Mouse (Mus musculus): Measurements from ENCODE around the gene Slc25a28.

Slc25a28 gene

GRCm38 (mm10) chr19:43674730-43675524, at the start of gene Slc25a28:
TSS of gene Slc25a28 (minus strand) at chr19:43674881.
- DNase-seq, result peak; percentile 99 to 100

GRCm38 (mm10) chr19:43724194-43724593, 49.5 kb upstream of the Slc25a28 start:
- no peak for DNase-seq

- DNase-seq, result no peak
These were observed 48.8 kb upstream of the Slc25a28 start for GRCm38 (mm10) chr19:43723501-43723900.

DNA sequence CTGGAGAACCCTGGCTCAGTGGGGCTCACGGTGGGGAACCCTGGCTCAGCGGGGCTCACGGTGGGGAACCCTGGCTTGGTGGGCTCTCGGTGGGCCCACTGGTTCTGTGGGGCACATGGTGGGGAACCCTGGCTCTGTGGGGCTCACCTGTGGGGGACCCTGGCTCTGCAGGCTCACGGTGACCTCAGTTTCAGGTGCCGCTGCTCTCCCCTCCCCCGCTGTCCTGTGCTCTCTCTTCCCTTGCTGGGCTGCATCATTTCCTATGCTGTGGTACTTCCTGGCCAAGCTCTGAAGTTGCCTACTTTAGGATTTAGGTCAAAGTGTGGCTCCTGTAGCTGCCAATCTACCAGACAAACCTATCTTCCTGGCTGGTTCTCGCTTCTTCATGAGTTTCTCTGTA, 48.2 kb upstream of the Slc25a28 start:
- DNase-seq, result no peak

- DNase-seq, result no peak
These were observed 45.4 kb upstream of the Slc25a28 start for GRCm38 (mm10) chr19:43720061-43720460.

- DNase-seq, result peak in 1 of 2 experiments; percentile 46
These were observed 37.3 kb upstream of the Slc25a28 start for GRCm38 (mm10) chr19:43711971-43712370.

DNA sequence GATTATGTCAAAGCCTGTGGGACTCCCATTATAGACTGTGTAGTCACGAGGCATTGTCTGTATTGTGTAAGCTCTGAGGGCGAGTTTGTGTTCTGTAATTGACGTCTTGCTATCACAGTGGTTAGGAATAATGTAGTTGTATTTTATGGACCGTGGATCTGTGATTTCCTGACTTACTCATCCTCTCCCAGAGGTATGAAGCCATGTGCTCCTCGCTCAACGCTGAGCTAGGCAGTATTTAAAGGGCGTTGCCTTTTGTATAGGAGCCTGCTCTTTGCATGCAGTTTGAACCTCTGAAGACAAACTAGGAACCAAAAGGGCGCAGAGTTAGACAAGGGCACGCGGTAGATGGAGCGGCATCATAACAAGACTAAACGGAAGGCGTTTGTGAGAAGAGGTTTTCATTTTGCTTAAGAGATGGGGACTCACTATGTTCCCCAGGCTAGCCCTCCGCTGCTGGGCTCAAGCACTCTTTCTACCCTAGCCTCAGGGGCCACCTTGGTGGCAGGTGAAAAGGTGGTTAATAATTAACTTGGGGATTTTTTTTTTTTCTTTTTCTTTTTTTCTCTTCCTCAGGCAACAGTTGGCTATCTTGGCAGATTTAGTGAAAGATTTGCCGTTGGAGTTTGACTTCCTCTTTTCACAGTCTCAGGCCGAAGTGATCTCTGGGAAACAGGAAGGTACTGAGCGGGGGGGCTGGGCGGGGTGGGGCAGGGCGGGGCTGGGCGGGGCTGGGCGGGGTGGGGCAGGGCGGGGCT, 36.7 kb upstream of the Slc25a28 start:
- DNase-seq, result peak in 1 of 2 experiments; percentile 48

DNA sequence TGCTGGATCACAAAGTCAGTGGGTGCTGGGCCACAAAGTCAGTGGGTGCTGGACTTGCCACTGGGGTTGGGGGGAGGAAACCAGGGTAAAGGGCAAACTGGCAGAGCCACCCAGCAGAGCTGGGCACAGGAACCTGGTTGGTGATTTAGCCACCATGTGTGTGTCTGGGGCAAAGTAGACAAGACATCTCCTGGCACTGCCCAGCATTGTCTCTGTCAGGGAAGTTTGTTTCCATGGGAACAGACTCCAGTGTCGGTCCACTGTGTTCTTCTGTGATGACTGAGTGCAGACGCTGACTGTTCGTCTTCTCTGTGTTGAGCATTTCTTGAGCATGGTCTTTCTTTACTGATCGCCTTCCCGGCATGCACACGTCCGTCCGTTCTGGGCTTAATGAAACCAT, 34.6 kb upstream of the Slc25a28 start:
- peak in 1 of 2 experiments; percentile 61 for DNase-seq

DNA sequence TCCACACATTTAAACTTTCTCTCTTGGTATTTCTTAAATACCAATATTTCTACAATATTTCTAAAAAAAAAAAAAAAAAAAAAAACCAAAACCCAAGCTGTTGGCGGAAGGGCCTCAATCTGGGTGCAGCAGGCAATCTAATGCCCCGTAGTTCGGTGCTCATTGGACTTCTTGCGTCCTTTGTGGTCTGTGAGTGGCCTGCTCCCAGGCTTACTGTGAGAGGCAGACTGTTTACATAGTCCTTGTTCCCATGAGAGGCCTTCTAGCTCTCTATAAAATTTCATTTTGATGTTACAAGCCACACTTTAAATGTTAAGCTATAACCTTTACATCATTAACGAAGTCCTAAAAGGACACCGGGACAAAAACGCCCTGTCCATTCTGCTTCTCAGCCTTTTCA, 33.5 kb upstream of the Slc25a28 start:
- DNase-seq, result no peak

DNA sequence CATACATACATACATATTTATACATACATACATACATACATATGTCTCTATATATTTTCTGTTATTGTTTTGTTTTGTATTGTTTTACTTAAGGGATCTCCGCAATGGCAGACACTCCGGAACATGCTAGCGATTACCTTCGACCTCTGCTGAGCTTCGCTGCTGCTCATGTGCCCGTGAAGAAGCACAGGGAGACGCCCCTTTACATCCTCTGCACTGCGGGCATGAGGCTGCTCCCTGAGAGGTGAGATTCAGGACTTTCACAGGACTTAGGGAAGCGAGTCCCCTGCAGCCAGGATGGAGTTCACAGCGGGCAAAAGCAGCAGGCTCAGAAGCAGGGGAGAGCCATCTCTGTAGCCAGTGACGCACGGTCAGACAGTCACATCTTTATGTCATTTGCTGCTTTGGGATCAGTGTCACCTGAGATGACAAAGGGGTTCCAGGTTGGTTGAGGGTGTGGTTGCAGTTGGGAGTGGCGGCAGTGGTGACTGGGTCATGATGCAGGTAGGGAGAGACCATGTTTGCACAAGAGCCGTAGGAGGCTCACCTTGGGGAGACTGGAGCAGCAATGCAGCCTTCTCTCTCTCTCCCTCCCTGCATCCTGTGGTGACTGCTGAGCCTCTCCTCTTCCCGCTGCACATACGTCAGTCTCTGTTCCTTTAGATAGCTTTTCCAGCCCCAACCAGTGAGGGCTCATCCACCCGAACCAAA, 30.3 kb upstream of the Slc25a28 start:
- peak in 1 of 2 experiments; percentile 62 for DNase-seq

DNA sequence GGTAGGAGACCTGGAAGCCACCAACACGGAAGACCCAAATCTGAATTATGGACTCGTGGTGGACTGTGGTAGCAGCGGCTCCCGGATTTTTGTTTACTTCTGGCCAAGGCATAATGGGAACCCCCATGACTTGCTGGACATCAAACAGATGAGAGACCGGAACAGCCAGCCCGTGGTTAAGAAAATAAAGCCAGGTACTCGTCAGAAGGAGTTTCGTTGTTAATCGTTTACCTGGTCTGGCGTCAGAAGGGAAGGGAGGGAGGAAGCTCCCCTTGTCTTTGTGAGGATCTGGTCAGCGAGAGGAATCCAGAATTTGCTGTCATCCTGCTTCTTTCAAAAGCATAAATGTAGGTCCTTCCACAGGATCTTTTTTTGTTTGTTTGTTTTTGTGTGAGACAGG, 29.5 kb upstream of the Slc25a28 start:
- peak; percentile 56 to 64 for DNase-seq

DNA sequence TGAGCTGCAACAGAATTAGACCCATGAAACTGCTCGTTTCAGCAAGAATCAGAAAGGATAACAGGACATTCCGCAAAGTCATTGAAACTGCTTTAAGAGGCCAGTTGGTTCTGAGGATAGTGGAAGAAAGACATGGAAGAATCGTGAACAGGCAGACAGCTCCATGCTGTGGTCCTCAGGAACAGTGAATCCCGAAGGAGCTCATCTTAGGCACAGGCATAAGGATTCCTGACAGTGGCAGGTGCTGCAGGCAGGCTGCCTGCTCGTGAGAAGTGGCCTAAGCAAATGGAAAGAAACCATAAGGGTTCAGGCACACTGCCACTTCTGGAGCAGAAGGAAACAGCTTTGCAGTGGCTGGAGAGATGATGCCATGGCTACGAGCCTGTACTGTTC, 25.1 kb upstream of the Slc25a28 start:
- no peak for DNase-seq

DNA sequence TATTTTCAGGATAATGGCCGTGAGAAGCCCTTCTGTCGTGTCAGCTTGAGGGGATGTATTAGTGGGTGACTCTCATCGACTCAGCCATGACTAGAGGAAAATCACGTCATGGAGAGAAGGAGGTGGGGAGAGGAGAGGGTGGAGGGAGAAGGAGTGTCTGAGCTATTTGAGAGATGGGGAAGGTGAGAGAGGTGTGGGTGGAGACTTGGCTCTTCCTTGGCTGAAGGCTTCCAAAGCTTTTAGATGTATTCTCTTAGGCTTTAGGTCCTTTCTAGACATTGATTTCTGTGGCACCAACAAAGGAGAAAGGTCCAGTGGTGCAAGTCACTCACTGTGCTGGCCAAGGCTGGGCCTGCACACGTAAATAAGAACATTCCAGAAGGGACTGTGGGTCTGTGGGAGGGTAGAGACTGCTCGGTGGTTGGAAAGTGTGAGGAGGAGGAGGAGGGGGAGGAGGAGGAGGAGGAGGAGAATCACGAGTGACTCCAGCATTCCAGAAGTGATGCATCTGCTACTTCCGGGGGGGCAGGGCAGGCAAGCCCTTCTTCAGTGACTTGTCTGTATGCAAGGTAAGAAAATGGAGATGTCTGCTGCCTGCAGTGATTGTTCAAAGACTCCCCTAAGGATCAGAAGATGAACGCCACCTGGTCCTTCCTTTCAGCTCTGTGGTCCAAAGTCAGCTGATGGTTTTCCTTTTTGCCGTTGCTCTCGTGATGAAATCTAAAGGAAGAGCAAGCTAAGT, 24.5 kb upstream of the Slc25a28 start:
- DNase-seq, result no peak

GRCm38 (mm10) chr19:43697666-43698370, 23.1 kb upstream of the Slc25a28 start:
- DNase-seq, result peak in 1 of 2 experiments; percentile 46

DNA sequence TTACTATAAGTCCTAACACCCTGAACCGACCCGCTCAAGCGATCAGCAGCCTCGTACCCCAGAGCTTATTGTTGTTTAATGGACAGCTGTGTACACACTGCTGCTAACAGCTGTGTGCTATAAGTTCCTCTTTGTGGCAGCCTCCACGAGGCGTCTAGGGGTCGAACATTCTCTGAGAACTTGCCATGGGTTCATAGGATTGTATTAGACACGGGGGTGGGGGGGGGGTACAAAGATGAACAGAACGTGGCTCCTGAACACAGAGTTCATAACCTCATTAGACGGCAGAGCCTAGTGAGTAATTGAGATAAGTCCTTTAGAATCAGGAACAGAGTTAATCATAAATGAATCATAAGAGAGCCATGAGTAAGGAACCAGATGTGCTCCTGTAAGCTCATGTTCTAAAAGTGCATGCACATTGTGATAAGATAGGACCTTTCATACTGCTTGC, 20.9 kb upstream of the Slc25a28 start:
- no peak for DNase-seq

DNA sequence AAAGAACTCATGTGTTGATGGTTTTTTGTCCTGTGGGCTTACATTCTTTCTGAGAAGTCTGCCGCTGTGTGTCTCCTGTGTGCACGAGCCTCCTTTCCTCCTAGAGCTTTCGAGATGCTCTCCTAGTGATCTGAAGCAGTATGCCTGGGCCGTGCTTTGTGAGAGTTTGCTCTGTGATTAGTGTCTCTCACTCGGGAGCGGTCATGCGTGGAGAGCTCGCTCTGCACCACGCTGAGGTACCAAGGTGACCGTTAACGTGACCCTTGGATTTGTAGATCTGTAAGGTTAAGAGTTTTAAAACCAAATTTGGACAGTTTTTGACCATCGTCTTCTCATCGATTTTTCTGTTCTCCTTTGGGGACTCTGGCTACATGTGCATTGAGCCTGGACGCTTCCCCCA, 18.1 kb upstream of the Slc25a28 start:
- peak; percentile 47 to 62 for DNase-seq

DNA sequence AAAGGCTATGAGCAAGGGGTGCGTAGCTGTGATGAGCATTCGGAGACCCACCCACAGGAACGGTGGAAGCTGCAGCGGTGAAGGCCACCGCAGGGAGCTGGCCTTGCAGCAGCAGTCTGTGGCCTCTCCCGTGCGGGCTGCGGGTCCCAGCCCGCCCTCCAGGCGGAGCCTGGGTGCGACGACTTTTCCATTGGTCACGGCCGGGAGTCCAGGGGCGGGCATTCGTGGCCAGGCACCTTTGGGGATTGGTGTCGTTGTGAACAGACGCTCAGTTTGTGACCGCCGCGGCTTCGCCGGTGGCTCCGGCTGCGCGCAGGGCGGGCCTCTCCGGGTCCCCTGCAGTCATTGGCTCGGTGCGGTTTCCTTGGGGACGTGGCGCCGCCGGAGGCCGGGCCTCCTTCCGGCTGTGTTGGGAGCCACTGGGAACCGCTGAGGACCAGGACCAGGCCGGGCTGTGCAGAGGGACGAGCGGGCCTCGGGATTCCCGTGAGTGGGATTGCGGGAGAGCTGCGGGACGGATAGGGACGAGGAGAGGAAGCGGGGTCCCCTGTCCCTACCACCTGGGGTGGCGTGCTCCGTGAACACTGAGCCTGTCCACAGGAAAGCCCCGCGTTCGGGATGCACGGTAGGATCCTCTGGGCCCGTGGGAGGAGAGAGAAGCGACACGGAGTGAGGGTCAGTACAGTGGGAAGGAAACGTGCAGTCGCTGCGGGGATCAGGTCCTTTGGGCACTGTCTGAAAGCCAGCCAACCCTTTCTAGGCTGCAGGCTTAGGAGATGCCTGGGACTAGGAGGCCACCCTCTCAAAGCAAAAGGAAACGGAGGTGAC, 15.0 kb upstream of the Slc25a28 start, which contains the start of gene Entpd7:
Gene Entpd7, plus strand, starts transcription at position 254 of the 828 bp plus-strand sequence.
- DNase-seq, result peak; percentile 96 to 99

DNA sequence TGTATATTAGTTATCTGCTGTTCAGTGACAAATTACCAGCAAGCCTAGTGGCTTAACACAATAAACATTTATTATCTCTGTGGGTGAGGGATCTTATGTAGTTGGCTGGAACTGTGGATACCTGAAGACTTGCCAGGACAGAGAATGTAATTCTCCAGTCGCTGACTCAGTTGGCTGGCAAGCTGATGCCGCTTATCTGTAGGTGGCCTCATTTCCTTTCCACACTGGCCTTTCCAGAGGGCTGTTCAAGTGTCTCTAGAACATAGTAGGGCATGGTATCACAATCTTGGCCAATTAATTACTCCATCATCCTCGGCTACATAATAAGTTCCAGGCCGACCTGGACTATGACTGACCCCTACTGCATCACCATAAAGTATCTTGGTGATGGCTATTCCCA, 6.9 kb upstream of the Slc25a28 start:
- no peak for DNase-seq

DNA sequence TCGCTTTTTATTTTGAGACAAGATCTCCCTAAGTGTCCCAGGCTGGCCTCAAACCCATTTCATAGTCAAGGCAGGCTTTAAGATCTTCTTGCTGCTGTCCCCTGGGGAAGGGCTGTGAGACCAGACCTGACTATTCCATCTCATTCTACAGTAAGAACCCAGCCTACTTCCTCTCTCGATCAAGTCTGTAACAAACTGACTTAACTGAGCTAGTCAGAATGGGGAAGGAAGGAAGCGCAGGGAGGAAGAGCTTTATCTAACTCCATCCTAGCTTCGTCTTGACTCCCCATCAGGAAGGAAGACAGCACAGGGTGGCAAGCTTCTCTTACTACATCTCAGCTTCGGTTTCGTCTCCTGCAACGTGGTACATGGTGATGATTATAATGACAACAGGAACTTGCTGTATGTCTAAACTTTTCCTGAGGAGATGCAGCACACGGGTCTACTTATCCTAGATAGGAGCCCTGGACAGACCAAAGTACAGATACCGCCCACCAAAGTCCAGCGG, 4.8 kb upstream of the Slc25a28 start:
- no peak for DNase-seq

DNA sequence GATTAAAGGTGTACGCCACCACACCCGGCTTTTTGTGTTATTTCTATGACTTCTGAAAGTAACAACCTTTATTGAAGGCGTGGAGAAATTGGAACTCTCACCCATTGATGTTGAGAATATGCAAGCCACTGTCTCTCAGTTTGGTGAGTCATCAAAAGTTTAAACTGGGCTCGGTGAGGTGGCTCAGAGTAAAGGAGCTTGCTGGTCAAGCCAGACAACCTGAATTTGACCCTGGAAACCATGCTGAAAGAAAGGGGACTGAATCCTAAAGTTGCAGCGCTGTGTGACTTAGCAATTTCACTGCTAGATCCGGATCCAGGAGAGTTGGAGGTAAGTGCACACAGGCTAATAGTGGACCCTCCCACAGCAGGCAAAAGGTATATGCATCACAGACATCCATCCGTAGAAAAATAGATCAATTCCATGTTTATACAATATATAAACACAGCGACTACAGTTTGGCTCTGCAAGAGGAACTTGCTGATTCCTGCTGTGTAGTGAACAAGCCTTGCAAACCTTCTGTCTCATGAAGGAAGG, 3.9 kb upstream of the Slc25a28 start:
- no peak for DNase-seq

Measured in kidney, postnatal 25 days (tissue).